Mouse (Mus musculus) liver, embryonic 14.5 days (tissue): ENCODE results near the gene Chmp2a. TPM values are rescaled to one million over a fixed set of nuclear protein-coding genes. Genes with fewer than 3 reads are reported as not detected.

ENCODE experiments used
- ATAC-seq: fragments of 200-750 bp; cut with Nextera tagmentation; 2 replicates; pipeline ENCODE4 v1.8.0; 2017; ENCODE audit warnings: moderate number of reproducible peaks, mild to moderate bottlenecking, moderate library complexity; ENCODE audit not compliant: insufficient read depth
- DNase-seq, 3 experiments: peaks; one replicate each; pipeline ENCODE4 v3.0.0-alpha.2; 2012 to 2013; ENCODE audit warnings: low read depth in 3 of 3, low spot score in 3 of 3
- H3K27ac ChIP-seq: fragments of 300-500 bp; sonication (generic); 2 replicates; pipeline ENCODE4 v1.5.1; 2014; ENCODE audit warnings: moderate library complexity, mild to moderate bottlenecking, control low read depth, inconsistent platforms
- H3K27me3 ChIP-seq: fragments of 300-500 bp; sonication (generic); 2 replicates; pipeline ENCODE4 v1.6.1; 2014; ENCODE audit warnings: mild to moderate bottlenecking, low read length, moderate library complexity; ENCODE audit not compliant: control insufficient read depth, insufficient read depth
- H3K36me3 ChIP-seq: fragments of 300-500 bp; sonication (generic); replicated peaks from 2 replicates; pipeline ENCODE4 v1.6.1; 2014; ENCODE audit warnings: low read depth; ENCODE audit not compliant: control insufficient read depth, insufficient read depth
- H3K4me1 ChIP-seq, 2 experiments: fragments of 200-500 bp in 1 of 2; fragments of 300-500 bp in 1 of 2; sonication (generic) in 1 of 2; replicated peaks; 2 replicates each; pipeline ENCODE4 v1.6.1; 2012 to 2014; ENCODE audit warnings: antibody characterized with exemption in 1 of 2, inconsistent platforms in 1 of 2, low read length in 1 of 2; ENCODE audit not compliant: control insufficient read depth in 2 of 2, insufficient read depth in 2 of 2
- H3K4me2 ChIP-seq: fragments of 300-500 bp; sonication (generic); 2 replicates; pipeline ENCODE4 v1.6.1; 2014; ENCODE audit warnings: low read depth, mild to moderate bottlenecking, control low read depth, moderate library complexity
- H3K4me3 ChIP-seq, 2 experiments: fragments of 200-500 bp in 1 of 2; fragments of 300-500 bp in 1 of 2; sonication (generic) in 1 of 2; 2 replicates each; pipeline ENCODE4 v1.5.1; 2012 to 2014; ENCODE audit warnings: low read depth in 2 of 2, low read length in 2 of 2, mild to moderate bottlenecking in 2 of 2, control low read depth in 1 of 2, inconsistent platforms in 1 of 2, moderate library complexity in 1 of 2; ENCODE audit not compliant: insufficient read depth in 1 of 2
- H3K9ac ChIP-seq: fragments of 300-500 bp; sonication (generic); replicated peaks from 2 replicates; pipeline ENCODE4 v1.6.1; 2014; ENCODE audit warnings: mild to moderate bottlenecking, control low read depth, moderate library complexity
- H3K9me3 ChIP-seq: fragments of 300-500 bp; sonication (generic); 2 replicates; pipeline ENCODE4 v1.6.1; 2016; ENCODE audit warnings: low read length, mixed read lengths; ENCODE audit not compliant: control insufficient read depth
- CTCF ChIP-seq: IDR thresholded peaks from 2 replicates; pipeline ENCODE4 v1.5.1; 2016; ENCODE audit warnings: antibody characterized with exemption, low read depth, control low read depth
- EP300 ChIP-seq: IDR thresholded peaks from 2 replicates; pipeline ENCODE4 v1.6.1; 2016; ENCODE audit warnings: antibody characterized with exemption, low read depth
- WGBS: fragments of 180-500 bp; shearing (Covaris S2); extraction: QIAGEN DNeasy Blood & Tissue Kit; methylation state at CpG from one replicate; pipeline ENCODE4 v1.1.7; 2014; ENCODE audit not compliant: insufficient replicate concordance; 5-methylcytosine and 5-hydroxymethylcytosine counted together
- polyA plus RNA-seq, 2 experiments: library from polyadenylated mRNA; depleted of rRNA in 1 of 2; stranded (reverse) in 1 of 2; unstranded in 1 of 2; fragments of >200 nt; fragmentation: Nextera tagmentation in 1 of 2; extraction: Ambion mirVana in 1 of 2; gene quantifications; 2 replicates each; pipeline versions ENCODE4 v1.2.1 to v1.2.3; 2012 to 2014

Gene Chmp2a
- polyA plus RNA-seq, 2 experiments, result 92.3 to 136 TPM

- peaks cover 2 to 10% of the 10 kb centered on the region in 2 experiments; a peak in 3 of 4 replicates for H3K4me1 ChIP-seq
- H3K27ac ChIP-seq, result peak within 1 kb of the TSS; percentile 51
- ATAC-seq (peak; percentile 88), DNase-seq (peak; percentile 71 to 76 (median 75))
- TF ChIP-seq CTCF, result no peak
- no peak for TF ChIP-seq EP300
- H3K9me3 ChIP-seq, result no peaks in the 10 kb centered on the region
- no peaks in the 10 kb centered on the region for H3K36me3 ChIP-seq
- peak within 1 kb of the TSS; percentile 74 for H3K9ac ChIP-seq
- WGBS, result under 1% methylated on average over 41 of the region's 41 CpGs
- peak within 1 kb of the TSS; percentile 74 for H3K4me2 ChIP-seq
- peak within 1 kb of the TSS; percentile 72 to 93 for H3K4me3 ChIP-seq
- no peaks in the 10 kb centered on the region for H3K27me3 ChIP-seq
Observed at GRCm38 (mm10) chr7:13054287-13055010, 19.8 kb upstream of the Chmp2a start, which contains the start of gene Mzf1. Gene Mzf1, minus strand, starts transcription at chr7:13054764.

- H3K36me3 ChIP-seq, result no peaks in the 10 kb centered on the region
- H3K4me1 ChIP-seq, result peaks cover 2 to 10% of the 10 kb centered on the region in 2 experiments; a peak in 3 of 4 replicates
- TF ChIP-seq EP300 (no peak), CTCF (no peak)
- H3K4me2 ChIP-seq, result peak overlapping the region; percentile 74
- no peak for ATAC-seq
- no peak overlapping the region for H3K27ac ChIP-seq
- H3K9me3 ChIP-seq, result no peaks in the 10 kb centered on the region
- DNase-seq, result no peak
- H3K27me3 ChIP-seq, result no peaks in the 10 kb centered on the region
- 10% methylated on average over 15 of the region's 15 CpGs for WGBS
- H3K9ac ChIP-seq, result peak overlapping the region; percentile 74
- peak overlapping the region; percentile 72 to 93 for H3K4me3 ChIP-seq
Observed at GRCm38 (mm10) chr7:13053961-13054286, 19.3 kb upstream of the Chmp2a start.

- H3K36me3 ChIP-seq, result no peaks in the 10 kb centered on the region
- DNase-seq (no peak), ATAC-seq (no peak)
- peak overlapping the region; percentile 74 for H3K4me2 ChIP-seq
- H3K9ac ChIP-seq, result peak overlapping the region; percentile 74; the same call in 1 of the 2 replicates
- no peak overlapping the region for H3K27ac ChIP-seq
- WGBS, result 83% methylated on average over 2 of the region's 2 CpGs
- H3K9me3 ChIP-seq, result no peaks in the 10 kb centered on the region
- H3K4me3 ChIP-seq, result peak overlapping the region in 1 of 2 experiments; percentile 72; a peak in 1 of 4 replicates
- TF ChIP-seq EP300, result no peak
- TF ChIP-seq CTCF, result 0 out of 2 replicates have a peak, but pooled peaks have one; percentile 1
- H3K4me1 ChIP-seq, result peaks cover 2 to 10% of the 10 kb centered on the region in 2 experiments; a peak in 3 of 4 replicates
- no peaks in the 10 kb centered on the region for H3K27me3 ChIP-seq
Observed at GRCm38 (mm10) chr7:13053501-13053900, 18.9 kb upstream of the Chmp2a start.

- Histone ChIP-seq H3K4me1 (peaks cover 2 to 10% of the 10 kb centered on the region in 2 experiments; a peak in 3 of 4 replicates), H3K9ac (no peak overlapping the region), H3K9me3 (no peaks in the 10 kb centered on the region), H3K36me3 (no peaks in the 10 kb centered on the region), H3K27me3 (no peaks in the 10 kb centered on the region), H3K4me2 (no peak overlapping the region), H3K4me3 (no peak overlapping the region), H3K27ac (no peak overlapping the region)
- ATAC-seq (no peak), DNase-seq (no peak)
- 73% methylated on average over 13 of the region's 13 CpGs for WGBS
- TF ChIP-seq CTCF (no peak), EP300 (no peak)
Observed at GRCm38 (mm10) chr7:13053001-13053400, 18.4 kb upstream of the Chmp2a start.

GRCm38 (mm10) chr7:13046084-13046483 lies 11.5 kb upstream of the Chmp2a start:
- Histone ChIP-seq H3K9me3 (no peaks in the 10 kb centered on the region), H3K4me3 (no peak overlapping the region), H3K27ac (no peak overlapping the region), H3K27me3 (peaks cover 31% of the 10 kb centered on the region), H3K4me1 (no peaks in the 10 kb centered on the region), H3K36me3 (no peaks in the 10 kb centered on the region), H3K4me2 (no peak overlapping the region), H3K9ac (no peak overlapping the region)
- TF ChIP-seq CTCF, result peak; percentile 81
- no peak for TF ChIP-seq EP300
- ATAC-seq (peak; percentile 49), DNase-seq (peak in 2 of 3 experiments; percentile 48 to 62)
- WGBS, result 3% methylated on average over 2 of the region's 2 CpGs
